Mouse (Mus musculus) forebrain, embryonic 12.5 days (tissue): ENCODE measurements at regions not wholly inside any gene's neighbourhood (a gene's known extent, or its start where the extent isn't known, plus 50 kb on each side); places are given as distances from the start of the nearest gene placed in this dataset.

ENCODE experiments used
- ATAC-seq: fragments of 200-750 bp; cut with Nextera tagmentation; 2 replicates; pipeline ENCODE4 v1.8.0; 2017; ENCODE audit warnings: moderate TSS enrichment; ENCODE audit not compliant: low FRiP score
- H3K27ac ChIP-seq: fragments of 300-500 bp; sonication (generic); 2 replicates; pipeline ENCODE4 v1.5.1; 2016; ENCODE audit warnings: mild to moderate bottlenecking
- H3K27me3 ChIP-seq: fragments of 300-500 bp; sonication (generic); 2 replicates; pipeline ENCODE4 v1.6.1; 2016; ENCODE audit warnings: mild to moderate bottlenecking
- H3K36me3 ChIP-seq: fragments of 300-500 bp; sonication (generic); replicated peaks from 2 replicates; pipeline ENCODE4 v1.6.1; 2016; ENCODE audit warnings: mild to moderate bottlenecking
- H3K4me1 ChIP-seq: fragments of 300-500 bp; sonication (generic); 2 replicates; pipeline ENCODE4 v1.6.1; 2016
- H3K4me2 ChIP-seq: fragments of 300-500 bp; sonication (generic); 2 replicates; pipeline ENCODE4 v1.6.1; 2016; ENCODE audit warnings: mild to moderate bottlenecking, moderate library complexity
- H3K4me3 ChIP-seq: fragments of 300-500 bp; sonication (generic); replicated peaks from 2 replicates; pipeline ENCODE4 v1.5.1; 2016; ENCODE audit warnings: mild to moderate bottlenecking
- H3K9ac ChIP-seq: fragments of 300-500 bp; sonication (generic); 2 replicates; pipeline ENCODE4 v1.6.1; 2016; ENCODE audit warnings: mild to moderate bottlenecking
- H3K9me3 ChIP-seq: fragments of 300-500 bp; sonication (generic); 2 replicates; pipeline ENCODE4 v1.6.1; 2016
- WGBS: fragments of 180-500 bp; shearing (Covaris S2); methylation state at CpG from one replicate; pipeline ENCODE4 v1.1.7; 2016; 5-methylcytosine and 5-hydroxymethylcytosine counted together

DNA sequence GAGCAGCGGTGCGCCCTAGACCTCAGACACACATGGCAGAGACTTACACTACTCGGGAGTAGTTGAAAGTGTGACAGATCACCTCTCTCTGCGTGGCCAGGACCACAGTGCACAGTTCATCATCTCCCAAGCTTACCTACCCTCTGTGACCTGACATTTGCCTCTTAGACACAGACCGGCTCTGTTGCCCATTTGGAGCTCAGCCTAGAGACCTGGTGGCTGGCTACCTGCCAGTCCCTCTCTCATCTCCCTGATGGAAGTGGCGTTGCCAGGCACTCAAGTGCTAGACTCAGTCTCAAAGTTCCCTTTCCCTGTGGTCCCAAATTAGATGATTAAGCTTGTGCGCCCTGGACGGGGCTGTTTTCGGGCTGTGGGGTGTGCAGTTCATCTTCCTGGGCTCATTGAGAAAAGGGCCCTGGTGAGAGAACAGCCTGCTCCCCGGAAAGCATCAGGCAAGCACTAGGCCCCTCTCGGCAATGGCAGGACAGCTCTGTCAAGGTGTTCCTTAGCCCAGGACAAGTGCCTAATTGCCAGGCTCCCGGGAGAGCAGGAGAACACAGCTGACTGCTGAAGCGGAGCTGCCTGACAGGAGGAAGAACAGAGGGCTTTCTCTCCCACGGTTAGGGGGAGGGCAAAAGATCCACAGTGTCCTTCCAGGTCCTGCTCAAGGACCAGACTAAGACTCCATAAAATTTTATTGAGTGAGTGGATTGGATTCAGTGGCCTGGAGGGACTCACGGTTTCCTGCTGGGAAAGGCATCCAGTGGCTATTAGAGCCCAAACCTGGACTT lies 119.5 kb upstream of the A530016L24Rik start:
- Histone ChIP-seq H3K36me3 (no peaks in the 10 kb centered on the region), H3K4me3 (no peak overlapping the region), H3K9ac (no peak overlapping the region), H3K4me1 (peaks cover 15% of the 10 kb centered on the region), H3K27ac (no peak overlapping the region), H3K27me3 (no peaks in the 10 kb centered on the region), H3K4me2 (no peak overlapping the region), H3K9me3 (peaks cover 6% of the 10 kb centered on the region; the same call in 1 of the 2 replicates)
- ATAC-seq, result no peak
- WGBS, result 63% methylated on average over 15 of the region's 15 CpGs

DNA sequence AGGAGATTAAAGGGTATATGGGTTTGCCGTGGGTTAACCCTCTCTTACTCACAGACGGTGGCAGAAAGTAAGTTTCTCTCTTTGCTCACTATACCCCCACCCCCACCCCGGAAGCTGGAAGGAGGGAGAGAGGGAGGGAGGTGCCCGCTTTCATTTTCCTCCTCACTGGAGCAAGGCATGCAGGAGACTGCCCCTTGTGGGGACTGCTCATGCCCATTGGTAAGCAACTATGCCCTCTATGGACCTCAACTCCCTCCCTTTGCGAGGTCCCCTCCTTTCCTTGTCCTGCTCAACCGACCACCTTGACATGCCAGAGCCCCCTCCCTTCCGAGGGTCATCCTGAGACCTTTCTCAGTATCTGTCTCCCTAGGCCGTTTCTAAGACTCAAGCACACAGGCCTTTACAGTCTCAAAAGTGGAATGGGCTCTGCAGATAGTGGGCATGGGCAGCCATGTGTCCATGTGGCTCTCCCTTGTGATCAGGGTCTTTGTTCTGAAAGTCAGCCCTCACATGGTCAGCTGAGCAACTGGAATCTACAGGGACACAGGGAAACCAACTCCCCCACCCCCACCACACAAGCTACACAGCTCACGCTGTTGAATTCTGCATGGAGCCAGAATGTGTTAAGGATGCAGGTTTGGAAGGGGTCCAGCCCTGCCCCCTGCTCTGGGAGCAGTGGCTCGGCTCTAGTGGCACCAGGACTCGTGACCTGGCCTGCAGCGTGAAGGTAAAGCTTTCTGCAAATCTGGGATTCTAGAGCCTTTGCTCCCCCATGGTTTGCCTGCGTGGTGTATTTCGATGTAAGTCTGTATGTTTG lies 116.8 kb upstream of the A530016L24Rik start:
- ATAC-seq, result no peak
- Histone ChIP-seq H3K27me3 (no peaks in the 10 kb centered on the region), H3K4me3 (no peak overlapping the region), H3K27ac (no peak overlapping the region), H3K36me3 (no peaks in the 10 kb centered on the region), H3K9me3 (no peaks in the 10 kb centered on the region), H3K4me2 (no peak overlapping the region), H3K4me1 (peaks cover 33% of the 10 kb centered on the region), H3K9ac (no peak overlapping the region)
- WGBS, result 81% methylated on average over 14 of the region's 14 CpGs

GRCm38 (mm10) chr12:112373966-112374365 lies 115.3 kb upstream of the A530016L24Rik start:
- no peak for ATAC-seq
- Histone ChIP-seq H3K27ac (no peak overlapping the region), H3K36me3 (no peaks in the 10 kb centered on the region), H3K27me3 (no peaks in the 10 kb centered on the region), H3K9ac (no peak overlapping the region), H3K4me3 (no peak overlapping the region), H3K9me3 (no peaks in the 10 kb centered on the region), H3K4me2 (no peak overlapping the region), H3K4me1 (peaks cover 48% of the 10 kb centered on the region)
- WGBS, result 91% methylated on average over 7 of the region's 7 CpGs

DNA sequence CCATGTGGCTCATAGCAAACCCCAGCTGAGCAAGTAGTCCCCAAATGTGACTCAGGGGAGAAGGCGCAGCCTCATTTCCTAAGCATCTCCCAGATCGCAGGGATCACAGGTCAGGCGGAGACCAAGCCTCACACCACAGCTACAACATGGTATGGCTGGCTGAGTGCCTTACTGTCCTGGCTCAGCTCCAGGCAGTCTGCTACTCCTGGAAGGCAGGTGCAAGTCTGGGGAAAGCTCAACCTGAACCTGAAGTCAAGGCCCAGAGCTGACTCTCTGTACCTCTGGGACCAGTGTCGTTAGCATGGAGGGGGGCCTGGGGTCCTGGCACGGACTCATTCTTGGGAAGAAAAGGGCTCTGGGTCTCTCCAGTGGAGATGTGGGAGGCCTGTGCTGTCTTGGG lies 113.0 kb upstream of the A530016L24Rik start:
- no peaks in the 10 kb centered on the region for H3K27me3 ChIP-seq
- H3K27ac ChIP-seq, result no peak overlapping the region
- no peaks in the 10 kb centered on the region for H3K36me3 ChIP-seq
- no peaks in the 10 kb centered on the region for H3K9me3 ChIP-seq
- H3K9ac ChIP-seq, result no peak overlapping the region
- H3K4me3 ChIP-seq, result no peak overlapping the region
- peaks cover 49% of the 10 kb centered on the region for H3K4me1 ChIP-seq
- no peak for ATAC-seq
- WGBS, result 88% methylated on average over 5 of the region's 5 CpGs
- no peak overlapping the region for H3K4me2 ChIP-seq

DNA sequence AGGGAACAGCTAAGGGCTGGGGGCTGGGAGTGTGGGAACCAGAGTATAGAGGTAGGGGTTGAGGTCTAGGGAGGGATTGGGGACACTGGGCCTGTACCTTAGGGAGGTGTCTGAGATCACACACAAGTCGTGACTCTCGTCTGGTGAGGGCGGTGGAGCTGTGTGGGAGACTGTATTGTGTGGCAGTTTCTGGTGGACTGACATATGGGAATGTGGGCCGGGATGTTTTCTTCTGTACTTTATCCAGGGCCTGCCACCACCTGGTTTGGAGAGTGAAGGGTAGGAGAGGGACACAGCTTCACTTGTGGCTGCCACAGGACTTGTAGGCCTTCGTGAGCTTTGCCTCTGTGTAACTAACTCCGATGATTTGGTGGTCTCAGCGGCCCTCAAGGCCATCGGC lies 112.5 kb upstream of the A530016L24Rik start:
- Histone ChIP-seq H3K4me2 (no peak overlapping the region), H3K9ac (no peak overlapping the region), H3K36me3 (no peaks in the 10 kb centered on the region), H3K4me3 (no peak overlapping the region), H3K9me3 (no peaks in the 10 kb centered on the region), H3K4me1 (peaks cover 49% of the 10 kb centered on the region), H3K27ac (no peak overlapping the region), H3K27me3 (no peaks in the 10 kb centered on the region)
- ATAC-seq, result no peak
- WGBS, result 95% methylated on average over 8 of the region's 8 CpGs

DNA sequence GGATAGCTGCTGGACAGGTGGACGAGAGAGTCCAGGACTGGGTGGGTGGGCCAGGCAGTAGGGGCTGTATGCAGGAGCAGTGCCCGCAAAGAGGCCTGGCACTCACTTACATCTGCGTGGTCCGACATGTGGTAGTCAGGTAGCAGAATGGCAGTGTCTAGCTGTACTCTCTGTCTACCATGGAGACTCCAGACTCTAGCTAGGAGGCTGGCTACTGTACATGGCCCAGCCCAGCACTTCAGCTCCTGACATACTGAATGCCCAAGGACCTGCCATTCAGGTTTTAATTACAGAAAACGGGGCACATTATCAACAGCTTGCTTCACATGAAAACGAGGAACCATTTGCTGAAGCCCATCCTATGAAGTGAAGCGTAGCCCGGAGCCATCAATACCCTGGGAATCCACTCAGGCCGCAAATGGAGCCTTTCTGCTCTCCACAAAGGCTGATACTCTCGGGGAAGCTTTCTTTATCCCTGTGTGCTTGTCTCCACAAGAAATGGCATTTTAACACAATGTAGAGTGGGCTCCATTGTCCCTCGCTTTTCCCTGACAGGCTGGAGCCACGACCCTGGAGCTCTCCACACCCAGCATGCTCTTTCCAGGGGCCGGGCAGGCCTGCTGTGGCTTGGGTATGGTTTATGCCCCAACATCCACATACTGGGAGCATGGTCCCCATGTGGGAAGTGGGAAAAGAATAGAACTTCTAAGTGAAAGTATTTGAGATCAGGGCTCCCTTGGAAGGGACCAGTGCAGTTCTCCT lies 110.6 kb upstream of the A530016L24Rik start:
- peak overlapping the region; percentile 86 for H3K27ac ChIP-seq
- H3K9me3 ChIP-seq, result no peaks in the 10 kb centered on the region
- H3K4me2 ChIP-seq, result no peak overlapping the region
- H3K4me1 ChIP-seq, result peaks cover 39% of the 10 kb centered on the region
- H3K4me3 ChIP-seq, result no peak overlapping the region
- H3K9ac ChIP-seq, result no peak overlapping the region
- H3K27me3 ChIP-seq, result no peaks in the 10 kb centered on the region
- ATAC-seq, result peak; percentile 83
- no peaks in the 10 kb centered on the region for H3K36me3 ChIP-seq
- WGBS, result 31% methylated on average over 13 of the region's 13 CpGs

DNA sequence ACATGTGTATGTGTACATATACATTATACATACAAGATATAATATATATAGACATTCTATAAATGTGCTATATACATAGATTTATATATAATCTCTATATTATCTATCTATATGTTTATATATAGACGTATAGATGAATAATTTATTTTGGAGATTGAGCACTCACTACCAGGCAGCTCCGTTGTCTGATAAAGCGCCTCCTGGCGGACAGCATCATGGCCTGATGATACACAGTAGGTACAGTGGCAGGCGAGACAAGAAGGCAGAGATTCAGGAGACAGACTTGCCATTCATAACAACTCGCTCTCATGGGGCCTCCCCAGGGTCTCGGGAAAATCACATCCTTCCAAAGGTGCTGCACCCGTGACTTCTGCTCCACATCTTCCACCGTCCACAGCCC lies 101.4 kb upstream of the A530016L24Rik start:
- Histone ChIP-seq H3K27ac (no peak overlapping the region), H3K4me1 (peaks cover 20% of the 10 kb centered on the region), H3K9ac (no peak overlapping the region), H3K9me3 (no peaks in the 10 kb centered on the region), H3K27me3 (no peaks in the 10 kb centered on the region), H3K4me3 (no peak overlapping the region), H3K36me3 (no peaks in the 10 kb centered on the region), H3K4me2 (no peak overlapping the region)
- 57% methylated on average over 9 of the region's 9 CpGs for WGBS
- no peak for ATAC-seq

- H3K36me3 ChIP-seq, result no peaks in the 10 kb centered on the region
- peaks cover 14% of the 10 kb centered on the region for H3K4me1 ChIP-seq
- 0 out of 2 replicates have a peak, but pooled peaks have one; percentile 49 for ATAC-seq
- H3K4me2 ChIP-seq, result no peak overlapping the region
- no peak overlapping the region for H3K9ac ChIP-seq
- H3K27me3 ChIP-seq, result no peaks in the 10 kb centered on the region
- no peaks in the 10 kb centered on the region for H3K9me3 ChIP-seq
- peak overlapping the region; percentile 26; the same call in 1 of the 2 replicates for H3K27ac ChIP-seq
- 67% methylated on average over 13 of the region's 13 CpGs for WGBS
- no peak overlapping the region for H3K4me3 ChIP-seq
These were observed 93.3 kb upstream of the A530016L24Rik start for GRCm38 (mm10) chr12:112395909-112396308.

- Histone ChIP-seq H3K4me1 (peaks cover 6% of the 10 kb centered on the region), H3K9me3 (no peaks in the 10 kb centered on the region), H3K9ac (no peak overlapping the region), H3K4me2 (no peak overlapping the region), H3K36me3 (no peaks in the 10 kb centered on the region), H3K4me3 (no peak overlapping the region), H3K27me3 (no peaks in the 10 kb centered on the region), H3K27ac (no peak overlapping the region)
- WGBS, result 75% methylated on average over 11 of the region's 11 CpGs
- no peak for ATAC-seq
These were observed 85.5 kb upstream of the A530016L24Rik start for GRCm38 (mm10) chr12:112403688-112404240.

GRCm38 (mm10) chr12:112404338-112404737 lies 84.9 kb upstream of the A530016L24Rik start:
- ATAC-seq, result no peak
- 68% methylated on average over 12 of the region's 12 CpGs for WGBS
- Histone ChIP-seq H3K27me3 (no peaks in the 10 kb centered on the region), H3K9me3 (no peaks in the 10 kb centered on the region), H3K4me2 (no peak overlapping the region), H3K4me1 (peaks cover 12% of the 10 kb centered on the region), H3K9ac (no peak overlapping the region), H3K4me3 (no peak overlapping the region), H3K27ac (no peak overlapping the region), H3K36me3 (no peaks in the 10 kb centered on the region)

- H3K36me3 ChIP-seq, result no peaks in the 10 kb centered on the region
- no peaks in the 10 kb centered on the region; the same call in 1 of the 2 replicates for H3K27me3 ChIP-seq
These were observed 83.5 kb upstream of the A530016L24Rik start for GRCm38 (mm10) chr12:112405781-112406213.

More at GRCm38 (mm10) chr12:112405781-112406213, 83.5 kb upstream of the A530016L24Rik start:
- Histone ChIP-seq H3K9me3 (no peaks in the 10 kb centered on the region), H3K9ac (no peak overlapping the region), H3K27ac (no peak overlapping the region), H3K4me1 (peaks cover 18% of the 10 kb centered on the region), H3K4me2 (no peak overlapping the region), H3K4me3 (no peak overlapping the region)
- ATAC-seq, result no peak
- WGBS, result 89% methylated on average over 12 of the region's 12 CpGs
